In the genomic region with DNA sequence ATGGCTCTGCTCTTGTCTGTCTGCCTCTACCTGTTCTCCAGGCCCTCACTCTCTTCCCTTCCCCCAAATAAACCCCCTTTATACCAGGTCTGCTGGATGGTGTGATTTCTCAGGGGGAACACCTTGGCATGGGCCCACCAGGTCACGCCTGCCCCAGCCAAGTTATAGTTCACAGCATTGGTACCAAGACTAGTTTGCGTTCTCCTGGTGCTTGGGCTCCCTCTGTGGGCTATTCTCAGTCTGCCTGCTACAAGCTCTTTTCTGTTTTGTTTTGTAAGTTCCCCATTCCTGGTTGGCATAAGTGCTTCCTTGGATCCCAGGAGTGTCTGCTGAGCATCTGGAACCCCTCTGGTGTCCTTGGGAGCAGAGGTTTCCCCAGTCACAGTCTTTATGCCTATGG, we compare ENCODE assay signal across 24 mouse cellular contexts. TPM values are rescaled to one million over a fixed set of nuclear protein-coding genes. Genes with fewer than 3 reads are reported as not detected.
DNase-seq lines count a peak whose midpoint lies in the region; ATAC-seq and TF ChIP-seq lines count a peak whose summit lies in the region.
"Had no signal": no experiment of that assay in that cellular context is flagged by ENCODE, and none has a peak within 500 bp of the region (broad histone marks: within the 10 kb centered on the region; RNA-seq: fewer than 3 reads in every experiment).

No protein-coding gene starts in this region.

- H3K27me3 ChIP-seq in heart, adult 2 months (ENCODE audit: control insufficient read depth, insufficient read depth, low read length) = no peaks in the 10 kb centered on the region
- peaks cover 5% of the 10 kb centered on the region for H3K27me3 ChIP-seq in CH12.LX (replicated peaks)
- H3K27me3 ChIP-seq: embryonic facial prominence, embryonic 13.5 days; kidney, embryonic 15.5 days; limb, embryonic 15.5 days had no signal

- 72% methylated on average over 2 of the region's 2 CpGs for WGBS in heart, adult 2 months

- dilution Hi-C loops in CH12.LX (cut with MboI; ENCODE audit: extremely low pct_ligation_motif_present, extremely low pct_unique_long_range_greater_than_20kb, low sequenced_read_pairs) = no loop called here

- DNase-seq in heart, adult 2 months = no peak
- DNase-seq in heart, adult 8-10 months (ENCODE audit: low spot score) = no peak
- DNase-seq in left cerebral cortex, adult 2 months (ENCODE audit: extremely low spot score in 1 of 2, low spot score in 2 of 2) = no peak
- no peak for DNase-seq in left cerebral cortex, adult 18-20 months (ENCODE audit: low spot score in 2 of 2)
- DNase-seq in CH12.LX (ENCODE audit: extremely low read depth) = peak; percentile 14
- DNase-seq in brain, adult 2 months (ENCODE audit: low read depth, low spot score) = peak; percentile 4
- DNase-seq: adrenal gland, postnatal 10 days; B cell, adult 2 months; cerebellum, adult 2 months; gastrocnemius, postnatal 14 days; lung, adult 18-20 months had no signal

- H3K79me2 ChIP-seq in heart, adult 2 months (replicated peaks; ENCODE audit: control insufficient read depth, insufficient read depth, low read length) = no peaks in the 10 kb centered on the region
- H3K79me2 ChIP-seq in CH12.LX (replicated peaks; ENCODE audit: control insufficient read depth, extremely low read depth, insufficient read depth, poor library complexity, severe bottlenecking) = no peaks in the 10 kb centered on the region

- intact Hi-C loops in heart, adult 2 months (cut with DNase I) = no loop called here
- intact Hi-C loops in left cerebral cortex, adult 2 months (cut with DNase I) = no loop called here

- no peak for TF ChIP-seq EP300 in heart, adult 2 months (IDR thresholded peaks at IDR 0.05; ENCODE audit: insufficient read depth, low read depth, low read length)
- no peak for TF ChIP-seq EP300 in CH12.LX (IDR thresholded peaks at IDR 0.05; ENCODE audit: low read length)

- H3K4me2 ChIP-seq in CH12.LX (ENCODE audit: insufficient read depth, low read depth, poor library complexity, severe bottlenecking) = no peak overlapping the region
- H3K4me2 ChIP-seq: embryonic facial prominence, embryonic 13.5 days; kidney, embryonic 15.5 days; limb, embryonic 15.5 days had no signal

- H3K9me3 ChIP-seq in CH12.LX (replicated peaks; ENCODE audit: low read length) = no peaks in the 10 kb centered on the region
- H3K9me3 ChIP-seq: embryonic facial prominence, embryonic 13.5 days; G1E; heart, embryonic 10.5 days; kidney, embryonic 15.5 days; limb, embryonic 15.5 days had no signal

- no peak for ATAC-seq in megakaryocyte-erythroid progenitor cell, adult 5-6 weeks (replicated peaks; ENCODE audit: low FRiP score, low TSS enrichment, poor library complexity, severe bottlenecking)
- ATAC-seq in monocyte, adult 5-6 weeks (replicated peaks; ENCODE audit: insufficient number of reproducible peaks, low FRiP score, low TSS enrichment, poor library complexity, severe bottlenecking) = no peak
- ATAC-seq: hindbrain, embryonic 16.5 days had no signal

- no peak for TF ChIP-seq POLR2A in heart, adult 2 months (IDR thresholded peaks at IDR 0.05; ENCODE audit: insufficient read depth, low read depth, low read length)
- no peak for TF ChIP-seq POLR2A in CH12.LX (IDR thresholded peaks at IDR 0.05; ENCODE audit: low read depth, low read length)

- in situ Hi-C loops in CH12.LX (cut with MboI; ENCODE audit: low pct_ligation_motif_present, low pct_unique_long_range_greater_than_20kb, low sequenced_read_pairs) = no loop called here

- TF ChIP-seq RAD21 in CH12.LX (IDR thresholded peaks at IDR 0.05; ENCODE audit: low read depth, low read length) = peak; percentile 59

- TF ChIP-seq CTCF in heart, adult 2 months (IDR thresholded peaks at IDR 0.05) = 0 out of 2 replicates have a peak, but pooled peaks have one; percentile 15
- peak; percentile 14; the same call in 1 of the 2 replicates for TF ChIP-seq CTCF in left cerebral cortex, adult 2 months (IDR thresholded peaks at IDR 0.05)
- TF ChIP-seq CTCF in CH12.LX (conservative IDR thresholded peaks at IDR 0.05 in 1 of 2, IDR thresholded peaks at IDR 0.05 in 1 of 2; ENCODE audit: low read depth in 2 of 2, low read length in 2 of 2) = peak in 1 of 2 experiments; percentile 57; a peak in 2 of 4 replicates

- no peaks in the 10 kb centered on the region for H3K4me1 ChIP-seq in heart, adult 2 months (ENCODE audit: control insufficient read depth, insufficient read depth, low read length)
- peaks cover 7 to 9% of the 10 kb centered on the region in 2 experiments for H3K4me1 ChIP-seq in CH12.LX (ENCODE audit: control insufficient read depth in 1 of 2, insufficient read depth in 2 of 2)
- H3K4me1 ChIP-seq: embryonic facial prominence, embryonic 13.5 days; heart, embryonic 10.5 days; kidney, embryonic 15.5 days; limb, embryonic 15.5 days had no signal

- no peak overlapping the region for H3K4me3 ChIP-seq in heart, adult 2 months
- no peak overlapping the region for H3K4me3 ChIP-seq in left cerebral cortex, adult 2 months
- no peak overlapping the region for H3K4me3 ChIP-seq in CH12.LX (replicated peaks in 1 of 3; ENCODE audit: low read depth in 2 of 3, low read length in 2 of 3, poor library complexity in 1 of 3)
- H3K4me3 ChIP-seq: embryonic facial prominence, embryonic 13.5 days; heart, embryonic 10.5 days; kidney, embryonic 15.5 days; limb, embryonic 15.5 days had no signal

- H3K36me3 ChIP-seq in heart, adult 2 months (ENCODE audit: control insufficient read depth, insufficient read depth, low read length) = no peaks in the 10 kb centered on the region
- H3K36me3 ChIP-seq in CH12.LX (replicated peaks in 1 of 2; ENCODE audit: control insufficient read depth in 1 of 2, insufficient read depth in 1 of 2, low read length in 1 of 2) = no peaks in the 10 kb centered on the region
- H3K36me3 ChIP-seq: embryonic facial prominence, embryonic 13.5 days; G1E; heart, embryonic 10.5 days; kidney, embryonic 15.5 days; limb, embryonic 15.5 days had no signal

- no peak overlapping the region for H3K9ac ChIP-seq in heart, adult 2 months (ENCODE audit: low read depth, low read length)
- H3K9ac ChIP-seq in CH12.LX (ENCODE audit: insufficient read depth, low read depth) = no peak overlapping the region
- H3K9ac ChIP-seq: embryonic facial prominence, embryonic 13.5 days; kidney, embryonic 15.5 days; limb, embryonic 15.5 days had no signal

- no peak overlapping the region for H3K27ac ChIP-seq in heart, adult 2 months
- no peak overlapping the region for H3K27ac ChIP-seq in left cerebral cortex, adult 2 months
- H3K27ac ChIP-seq in CH12.LX (ENCODE audit: insufficient read depth, low read depth) = no peak overlapping the region
- H3K27ac ChIP-seq: embryonic facial prominence, embryonic 13.5 days; heart, embryonic 10.5 days; kidney, embryonic 15.5 days; limb, embryonic 15.5 days had no signal

TF ChIP-seq in CH12.LX, 34 proteins besides CTCF, POLR2A, EP300 and RAD21:
- TF ChIP-seq ZKSCAN1 (IDR thresholded peaks at IDR 0.05; ENCODE audit: borderline replicate concordance, low read depth, low read length) (no peak), SMC3 (IDR thresholded peaks at IDR 0.05; ENCODE audit: low read depth, low read length) (peak; percentile 32)

RNA-seq across cellular contexts. Expression of gene Fkbp6, which starts 30.0 kb away (rescaled TPM):
- total RNA-seq in heart, adult 2 months (2021) = under 1 TPM; 0.31 to 0.41 TPM
- 0.26 TPM in 1 of 2 replicates, not detected in the other for polyA plus RNA-seq in heart, adult 2 months (2012; rRNA removed)
- total RNA-seq in heart, adult 8-10 months (2022) = under 1 TPM in 3 of 4 experiments, not detected in 1; 0.24 to 0.94 (median 0.90) TPM
- total RNA-seq in left cerebral cortex, adult 2 months (2021) = under 1 TPM in 1 of 2 experiments, not detected in 1; 0.44 TPM
- not detected for total RNA-seq in left cerebral cortex, adult 18-20 months (2021)
- total RNA-seq in CH12.LX (2012; rRNA removed) (not detected in 2 replicates), CH12.LX (2014; rRNA removed) (not detected in 2 replicates)
- polyA plus RNA-seq in CH12.LX (2012; ENCODE audit: insufficient read length, low read depth) = not detected in 2 replicates
- total RNA-seq in megakaryocyte-erythroid progenitor cell, adult 5-6 weeks (2014; fragmentation: Nextera tagmentation) = 0.57 and 2.0 TPM in 2 replicates
- not detected in 2 replicates for total RNA-seq in megakaryocyte-erythroid progenitor cell, adult 5-6 weeks (2017)
- not detected in 3 replicates for total RNA-seq in monocyte, adult 5-6 weeks (2017)
- total RNA-seq: common myeloid progenitor, adult 5-6 weeks; G1E; gastrocnemius, postnatal 14 days had no signal
- polyA plus RNA-seq: cerebellum, adult 2 months; embryonic facial prominence, embryonic 13.5 days; G1E; kidney, embryonic 15.5 days; limb, embryonic 15.5 days; small intestine, adult 2 months had no signal

RNA-seq across cellular contexts. Expression of gene Trim50, which starts 33.2 kb away (rescaled TPM):
- total RNA-seq in heart, adult 2 months (2021) = under 1 TPM; 0.11 to 0.18 TPM
- not detected in 2 replicates for polyA plus RNA-seq in heart, adult 2 months (2012; rRNA removed)
- total RNA-seq in heart, adult 8-10 months (2022) = under 1 TPM in 1 of 4 experiments, not detected in 3; 0.28 TPM
- total RNA-seq in left cerebral cortex, adult 2 months (2021) = not detected
- total RNA-seq in left cerebral cortex, adult 18-20 months (2021) = not detected
- not detected in 2 replicates for total RNA-seq in CH12.LX (2012; rRNA removed)
- total RNA-seq in CH12.LX (2014; rRNA removed) = not detected in 2 replicates
- not detected in 2 replicates for polyA plus RNA-seq in CH12.LX (2012; ENCODE audit: insufficient read length, low read depth)
- not detected in 2 replicates for total RNA-seq in megakaryocyte-erythroid progenitor cell, adult 5-6 weeks (2014; fragmentation: Nextera tagmentation)
- not detected in 2 replicates for total RNA-seq in megakaryocyte-erythroid progenitor cell, adult 5-6 weeks (2017)
- total RNA-seq in monocyte, adult 5-6 weeks (2017) = not detected in 3 replicates
- total RNA-seq: adrenal gland, postnatal 10 days; common myeloid progenitor, adult 5-6 weeks; gastrocnemius, postnatal 14 days; heart, postnatal 25 days; left cerebral cortex, postnatal 10 days had no signal
- polyA plus RNA-seq: G1E; heart, embryonic 10.5 days; hindbrain, embryonic 16.5 days; kidney, embryonic 15.5 days; limb, embryonic 15.5 days; small intestine, adult 2 months; thymus, postnatal 0 days had no signal

RNA-seq across cellular contexts. Expression of gene Nsun5, which starts 49.9 kb away (rescaled TPM):
- total RNA-seq in heart, adult 2 months (2021) = 10 to 100 TPM; 14.1 to 18.3 TPM
- 21.6 and 25.4 TPM in 2 replicates for polyA plus RNA-seq in heart, adult 2 months (2012; rRNA removed)
- total RNA-seq in heart, adult 8-10 months (2022) = 10 to 100 TPM; 11.4 to 15.1 (median 13.3) TPM
- 10 to 100 TPM; 22.2 to 22.6 TPM for total RNA-seq in left cerebral cortex, adult 2 months (2021)
- total RNA-seq in left cerebral cortex, adult 18-20 months (2021) = 10 to 100 TPM; 20.4 to 25.0 TPM
- 27.6 and 37.4 TPM in 2 replicates for total RNA-seq in CH12.LX (2012; rRNA removed)
- 30.0 and 30.9 TPM in 2 replicates for total RNA-seq in CH12.LX (2014; rRNA removed)
- polyA plus RNA-seq in CH12.LX (2012; ENCODE audit: insufficient read length, low read depth) = 36.6 and 42.2 TPM in 2 replicates
- 36.6 and 54.3 TPM in 2 replicates for total RNA-seq in megakaryocyte-erythroid progenitor cell, adult 5-6 weeks (2014; fragmentation: Nextera tagmentation)
- 29.7 and 32.5 TPM in 2 replicates for total RNA-seq in megakaryocyte-erythroid progenitor cell, adult 5-6 weeks (2017)
- 6.6 to 14.9 TPM (median 14.8 TPM) in 3 replicates for total RNA-seq in monocyte, adult 5-6 weeks (2017)

Comparison
In these comparisons a context has a peak if more than half of its experiments do, and no peak if none do; other contexts are left out.
1. DNase-seq: peak in CH12.LX (single experiment) and brain, adult 2 months (single experiment); none in heart, adult 2 months (0 of 2), heart, adult 8-10 months (single experiment), left cerebral cortex, adult 2 months (0 of 2) and left cerebral cortex, adult 18-20 months (0 of 2).